Mouse (Mus musculus) T-cell, adult 2 months (primary cell): ENCODE data around the gene Sec24a.
A peak's percentile ranks its signal among the peaks of the same experiment; 100 is the strongest.
"Not testable (repeated sequence)": the region's sequence is repeated elsewhere in the genome, so short reads cannot be mapped to it uniquely, and the experiment has no call there.

ENCODE experiments used
- DNase-seq: peaks from one replicate; pipeline ENCODE4 v3.0.0; 2022; ENCODE audit warnings: low spot score

Gene Sec24a

DNA sequence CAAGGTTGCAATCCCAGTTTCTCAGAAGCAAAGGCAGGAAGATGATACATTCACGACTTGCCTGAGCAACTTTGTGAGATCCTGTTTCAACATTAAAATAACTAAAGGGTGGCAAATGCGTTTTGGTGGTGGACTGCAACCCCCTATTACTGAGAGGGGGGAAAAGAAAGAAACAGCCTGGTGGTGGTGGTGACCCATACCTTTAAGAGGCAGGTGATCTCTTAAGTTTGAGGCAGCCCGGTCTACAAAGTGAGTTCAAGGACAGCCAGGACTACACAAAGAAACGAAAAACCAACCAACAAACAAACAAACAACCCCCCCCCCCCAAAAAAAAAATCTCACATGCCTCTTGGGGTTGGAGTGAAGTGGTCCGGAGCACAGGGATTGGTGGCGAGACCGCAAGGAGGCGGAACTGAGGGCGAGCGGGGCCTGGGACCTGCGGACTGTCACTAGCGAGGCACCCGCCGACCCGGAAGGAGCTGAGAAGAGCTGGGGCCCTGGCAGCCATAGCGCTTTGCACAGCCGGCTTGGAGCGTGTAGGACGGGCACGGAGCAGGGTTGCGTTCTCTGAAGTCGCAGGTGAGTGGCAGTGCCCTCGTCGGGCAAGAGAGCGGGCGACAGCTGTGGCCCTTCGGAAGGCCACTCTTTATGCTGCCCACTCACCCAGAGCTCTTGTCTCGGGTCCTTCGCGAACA lies at the start of gene Sec24a, which contains the start of gene Sar1b:
Gene Sec24a (minus strand): TSS at position 422 of the 695 bp plus-strand sequence.
Gene Sar1b (plus strand): TSS at position 475 of the 695 bp plus-strand sequence.
- DNase-seq, result peak; percentile 84

DNA sequence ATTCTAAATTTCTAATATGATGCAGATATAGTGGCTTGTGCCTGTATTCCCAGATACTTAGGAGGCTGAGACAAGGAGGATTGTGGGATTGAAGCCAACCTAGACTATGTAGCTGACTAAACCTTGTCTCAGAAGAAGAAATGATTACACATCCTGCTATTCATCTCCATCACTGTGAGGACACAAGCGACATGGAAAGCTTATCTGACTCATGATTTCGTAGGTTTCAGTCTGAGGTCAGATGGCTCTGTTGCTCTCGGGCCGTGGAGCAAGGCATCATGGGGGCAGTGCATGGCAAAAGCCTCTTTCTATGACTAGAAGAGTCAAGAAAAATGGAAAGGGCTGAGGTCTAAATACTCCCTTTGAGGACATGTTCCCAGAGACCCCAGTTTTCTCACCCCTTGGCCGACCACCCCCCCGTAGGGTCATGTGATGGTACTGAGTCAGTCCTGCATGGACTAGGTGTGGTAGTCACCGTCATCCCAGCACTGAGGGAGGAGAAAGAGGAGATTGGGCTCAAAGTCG lies 48.6 kb upstream of the Sec24a start:
- no peak for DNase-seq

DNA sequence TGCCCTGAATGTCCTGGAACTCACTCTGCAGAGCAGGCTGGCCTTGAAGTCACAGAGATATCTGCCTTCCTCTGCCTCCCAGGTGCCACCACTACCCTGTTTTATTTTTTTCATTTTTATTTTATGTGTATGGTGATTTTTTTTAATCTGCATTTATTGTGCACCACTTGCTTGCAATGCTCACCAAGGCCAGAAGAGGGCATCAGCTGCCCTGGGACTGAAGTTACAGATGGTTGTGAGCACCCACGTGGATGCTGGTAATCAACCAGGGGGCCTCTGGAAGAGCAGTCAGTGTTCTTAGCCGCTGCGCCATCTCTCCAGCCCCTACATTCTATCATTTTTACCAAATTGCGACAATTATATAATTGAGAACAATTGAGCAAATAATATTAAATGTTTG lies 47.8 kb upstream of the Sec24a start:
- no peak for DNase-seq

DNA sequence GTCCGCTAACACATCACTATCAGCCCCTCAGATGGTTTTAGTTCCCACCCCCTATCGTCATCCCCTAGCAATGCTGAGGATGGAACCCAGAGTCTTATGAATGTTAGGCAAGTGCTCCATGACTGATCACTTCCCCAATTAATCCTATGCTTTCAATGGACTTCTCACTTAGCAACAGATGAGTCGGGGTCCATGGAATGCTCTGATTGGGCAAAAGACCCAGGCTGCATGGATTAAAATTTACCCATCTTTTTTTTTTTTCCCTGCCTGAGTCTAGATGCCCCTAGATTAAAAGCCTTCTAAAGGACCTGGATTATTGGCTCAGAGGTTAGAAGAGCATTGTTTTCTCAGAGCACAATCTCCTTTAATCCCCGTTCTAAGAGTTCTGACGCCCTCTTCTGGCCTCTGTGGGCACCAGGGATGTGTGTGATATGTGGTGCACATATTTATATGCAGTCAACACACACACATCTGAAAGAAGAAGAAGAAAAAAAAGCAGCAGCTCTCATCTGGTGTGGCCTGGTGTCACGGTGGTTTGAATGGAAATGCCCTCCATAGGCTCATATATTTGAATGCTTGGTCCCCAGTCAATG lies 46.3 kb upstream of the Sec24a start:
- DNase-seq, result no peak

DNA sequence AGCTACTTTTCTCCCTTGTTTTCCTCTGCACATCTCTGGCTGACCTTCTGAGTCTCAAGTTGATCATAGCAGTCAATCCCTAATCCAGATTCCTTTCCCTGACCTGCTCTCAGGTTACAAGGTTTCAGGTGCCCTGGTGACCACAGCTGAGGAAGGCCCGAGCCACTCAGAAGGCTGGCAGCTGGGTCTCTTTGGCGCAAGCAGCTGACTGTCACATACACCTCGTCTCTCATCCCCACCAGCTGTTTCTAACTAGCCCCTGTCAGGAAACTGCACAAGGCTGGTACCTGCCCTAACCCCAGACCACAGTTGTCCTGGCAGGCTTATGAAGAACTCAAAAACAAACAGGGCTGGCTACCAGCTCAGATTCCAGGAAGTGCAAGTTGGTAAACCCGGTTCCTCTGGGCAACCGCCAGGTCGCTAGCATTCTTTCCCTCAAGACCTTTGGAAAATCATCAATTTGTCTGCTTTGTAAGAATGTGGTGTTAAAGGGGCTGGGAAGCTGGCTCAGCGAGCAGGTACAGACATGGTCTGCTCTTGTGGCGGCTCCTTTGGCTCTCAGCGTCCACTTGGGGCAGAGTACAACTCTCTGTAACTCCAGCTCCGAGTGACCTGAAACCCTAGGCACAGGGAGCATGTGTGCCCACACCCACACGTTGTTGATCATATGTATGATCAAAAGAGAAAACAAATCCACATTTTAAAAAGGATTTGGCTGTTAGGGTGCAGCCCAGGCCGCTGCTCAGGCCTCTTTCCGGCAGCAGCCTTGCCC lies 43.9 kb upstream of the Sec24a start:
- no peak for DNase-seq

DNA sequence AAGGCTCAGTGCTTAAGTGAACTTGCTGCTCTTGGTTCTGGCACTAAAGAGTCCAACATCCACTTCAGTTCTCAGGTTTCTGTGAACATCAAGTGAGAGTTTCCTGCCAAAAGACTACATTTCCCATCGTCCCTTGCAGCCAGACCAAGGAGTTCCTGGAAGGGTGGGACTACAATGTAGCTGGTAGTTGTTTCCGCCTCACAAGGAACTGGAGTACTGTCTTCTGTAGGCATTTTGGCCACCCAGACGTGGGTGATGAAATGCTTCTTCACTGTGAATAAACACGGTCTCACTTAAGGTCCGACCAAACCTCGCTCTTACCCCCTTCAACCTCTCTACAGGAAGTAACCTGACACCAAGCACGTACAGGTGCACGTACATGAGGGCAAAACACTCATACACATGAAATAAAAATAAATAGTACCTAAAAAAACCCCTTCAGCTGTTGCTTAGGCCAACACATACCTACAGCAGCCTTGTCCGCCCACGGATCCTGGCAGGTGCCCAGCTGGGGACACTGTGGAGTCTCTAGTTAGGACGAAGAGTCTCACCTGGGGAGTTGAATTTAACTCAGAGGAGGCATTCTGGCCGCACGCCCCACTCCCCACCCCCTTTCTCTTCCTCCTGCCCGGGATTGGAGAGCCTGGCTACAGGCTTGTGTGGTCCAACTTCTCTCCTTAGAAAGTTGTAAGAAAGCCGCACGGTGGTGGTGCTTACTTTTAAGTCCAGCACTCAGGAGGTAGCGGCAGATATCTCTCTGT lies 42.0 kb upstream of the Sec24a start:
- DNase-seq, result peak; percentile 89

DNA sequence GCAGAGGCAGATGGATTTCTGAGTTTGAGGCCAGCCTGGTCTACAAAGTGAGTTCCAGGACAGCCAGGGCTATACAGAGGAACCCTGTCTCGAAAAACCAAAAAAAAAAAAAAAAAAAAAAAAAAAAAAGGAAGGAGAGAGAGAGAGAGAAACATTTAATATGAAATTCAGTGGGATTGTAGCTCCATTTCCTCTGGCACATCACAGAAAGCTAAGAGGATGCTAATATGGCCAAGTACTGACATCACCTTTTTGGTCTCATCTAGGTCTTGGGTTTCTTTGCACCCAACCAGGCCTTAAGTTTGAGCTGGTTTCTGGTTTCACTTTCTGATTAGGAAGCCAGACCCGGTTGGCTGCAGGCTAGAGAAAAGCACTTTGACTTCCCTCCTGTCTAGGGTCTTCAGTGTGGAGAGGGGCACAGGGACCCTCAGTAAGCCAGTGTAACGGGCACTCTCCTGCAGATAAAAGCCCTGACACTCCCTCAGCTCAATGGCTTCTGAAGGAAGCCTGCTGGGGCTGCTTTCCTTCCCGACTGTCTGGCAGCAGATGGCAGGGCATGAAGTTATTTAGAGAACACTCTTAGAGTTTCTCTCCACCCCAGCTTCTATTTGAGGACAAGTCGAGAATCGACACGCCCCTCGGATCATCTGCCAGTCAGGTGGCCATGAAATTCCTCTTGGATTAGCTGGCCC lies 37.3 kb upstream of the Sec24a start:
- peak; percentile 38 for DNase-seq

DNA sequence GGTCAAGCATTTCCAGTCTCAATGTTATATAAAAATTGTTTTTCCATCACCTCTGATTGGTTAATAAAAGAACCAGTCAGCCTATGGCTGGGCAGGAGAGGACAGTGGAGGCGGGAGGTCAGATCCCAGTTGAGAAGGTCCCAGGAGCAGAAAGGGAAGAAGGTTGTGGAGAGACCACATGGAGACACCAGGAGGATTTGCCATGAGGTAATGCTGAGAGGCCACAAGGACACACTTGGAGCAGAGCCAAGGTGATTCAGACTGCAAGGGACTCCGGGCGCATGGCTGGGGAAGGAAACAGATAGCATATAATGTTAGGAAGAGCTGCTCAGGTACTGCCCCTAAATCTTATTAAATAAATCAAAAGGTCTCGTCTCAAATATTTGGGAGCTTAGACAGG lies 32.8 kb upstream of the Sec24a start:
- DNase-seq, result no peak

DNA sequence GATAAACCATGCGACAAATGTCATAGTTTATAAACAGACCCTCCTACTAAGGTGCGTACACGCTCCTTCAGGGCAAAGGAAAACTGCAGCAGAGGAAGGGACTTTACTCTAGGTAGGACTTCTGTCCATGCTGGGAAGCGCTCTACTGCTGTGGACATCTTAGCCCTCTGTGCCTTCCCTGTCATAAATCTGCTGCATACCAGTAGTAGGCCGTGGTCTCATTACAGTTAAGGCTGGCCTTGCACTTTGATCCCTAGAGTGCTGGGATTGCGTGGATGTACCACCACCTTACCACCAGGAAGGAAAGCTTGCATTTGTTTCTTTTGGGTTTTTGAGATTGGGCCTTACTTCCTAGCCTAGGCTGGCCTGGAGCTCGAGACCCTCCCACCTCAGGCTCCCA lies 27.2 kb upstream of the Sec24a start:
- DNase-seq, result no peak

DNA sequence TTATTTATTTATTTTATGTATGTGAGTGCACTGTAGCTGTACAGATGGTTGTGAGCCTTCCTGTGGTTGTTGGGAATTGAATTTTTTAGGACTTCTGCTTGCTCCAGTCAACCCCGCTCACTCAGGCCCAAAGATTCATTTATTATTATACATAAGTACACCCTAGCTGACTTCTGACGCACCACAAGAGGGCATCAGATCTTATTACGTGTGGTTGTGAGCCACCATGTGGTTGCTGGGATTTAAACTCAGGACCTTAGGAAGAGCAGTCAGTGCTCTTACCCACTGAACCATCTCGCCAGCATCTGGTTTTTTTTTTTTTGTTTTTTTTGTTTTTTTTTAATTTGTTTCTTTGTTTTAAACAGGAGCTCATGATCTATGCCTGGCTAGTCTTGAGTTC lies 26.3 kb upstream of the Sec24a start:
- DNase-seq, result not testable (repeated sequence)

DNA sequence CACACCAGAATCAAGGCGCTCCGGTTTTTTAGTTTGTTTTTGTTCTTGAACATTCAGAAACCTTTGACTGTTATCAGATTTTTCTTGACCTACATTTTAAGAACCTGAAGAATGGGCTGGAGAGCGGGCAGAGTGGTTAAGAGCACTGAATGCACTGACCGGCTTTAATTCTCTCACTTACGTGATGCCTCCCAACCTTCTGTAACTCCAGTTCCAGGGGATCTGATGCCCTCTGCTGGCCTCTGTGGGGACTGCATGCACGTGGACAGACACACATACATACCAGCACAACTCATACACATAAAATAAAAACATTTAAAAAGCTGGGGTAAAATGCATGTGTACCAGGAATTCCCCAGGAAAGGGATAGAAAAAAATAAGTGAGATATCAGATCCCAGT lies 22.5 kb upstream of the Sec24a start:
- DNase-seq, result peak; percentile 40

DNA sequence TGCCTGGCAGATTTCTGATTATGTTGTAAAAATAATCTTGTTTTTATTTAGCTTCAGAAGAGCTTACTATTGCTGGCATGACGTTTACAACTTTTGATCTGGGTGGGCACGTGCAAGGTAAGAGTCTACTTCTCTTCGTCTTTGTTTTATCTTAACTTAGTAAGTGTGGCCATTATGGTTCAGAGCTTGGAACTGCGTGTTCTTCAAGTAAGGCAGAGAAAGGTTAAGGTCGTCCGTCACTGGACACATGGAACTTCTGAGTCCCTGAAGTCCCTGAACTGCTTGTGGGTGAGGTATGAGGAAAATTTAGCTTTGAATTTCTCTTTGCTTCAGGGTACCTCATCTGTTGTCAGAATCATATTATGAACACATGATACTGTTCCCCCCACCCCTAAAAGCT lies 19.3 kb upstream of the Sec24a start:
- DNase-seq, result no peak

DNA sequence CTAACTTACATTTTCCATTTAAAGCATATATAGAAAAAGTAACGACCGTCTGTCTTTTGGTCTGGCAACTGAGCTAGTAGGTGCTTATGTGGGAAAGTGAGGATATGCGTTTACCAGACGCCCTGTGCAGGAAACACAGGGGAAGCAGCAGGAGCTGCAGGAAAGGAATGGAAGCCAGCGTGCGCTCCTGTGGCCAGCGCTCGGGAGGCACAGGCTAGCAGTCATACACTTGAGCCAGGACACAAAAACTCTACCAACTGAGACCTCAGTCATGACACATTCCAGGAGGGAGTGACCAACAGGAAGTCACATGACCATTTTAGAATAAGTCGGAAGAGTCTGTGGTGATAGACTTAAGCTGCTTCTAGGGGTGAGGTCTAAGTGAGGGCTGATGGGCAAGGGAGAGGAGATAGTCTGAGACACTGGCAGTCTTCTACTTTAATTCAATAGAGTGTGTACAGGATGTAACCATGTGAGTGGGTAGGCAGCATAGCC lies 17.4 kb upstream of the Sec24a start:
- no peak for DNase-seq

DNA sequence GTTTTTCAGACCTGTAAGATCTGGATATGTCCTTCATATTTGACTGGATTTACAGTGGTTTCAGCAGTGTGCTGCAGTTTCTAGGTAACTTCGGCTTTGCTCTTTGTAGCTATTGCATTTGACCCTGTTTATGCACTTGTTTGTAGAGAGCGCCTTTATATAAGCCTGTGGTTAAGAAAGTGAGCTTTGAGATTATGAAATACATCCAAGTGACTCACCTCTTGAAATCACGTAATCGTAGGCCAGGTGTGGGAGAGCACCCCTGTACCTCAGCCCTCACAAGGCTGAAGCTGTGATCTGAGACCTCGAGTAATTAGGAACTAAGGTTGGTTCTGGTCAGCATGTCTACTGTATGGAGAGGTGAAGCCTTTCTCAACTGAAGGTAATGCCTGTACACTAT lies 14.0 kb upstream of the Sec24a start:
- DNase-seq, result no peak

DNA sequence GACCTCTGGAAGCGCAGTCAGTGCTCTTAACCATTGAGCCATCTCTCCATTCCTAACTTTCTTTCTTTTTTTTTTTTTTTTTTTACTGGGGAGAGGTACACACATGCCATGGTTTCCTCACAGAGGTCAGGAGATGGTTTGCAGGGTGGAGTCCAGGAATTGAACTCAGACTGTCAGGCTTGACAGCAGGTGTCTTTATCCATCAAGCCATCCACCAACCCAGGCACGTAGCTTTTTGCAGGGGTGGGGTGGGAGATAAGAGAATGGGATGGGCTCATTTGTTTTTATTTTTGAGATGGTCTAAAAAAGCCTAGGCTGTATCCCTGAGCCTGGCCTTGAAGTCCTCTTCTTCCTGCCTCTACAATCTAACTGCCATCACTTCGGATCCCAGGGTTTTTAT lies 12.1 kb upstream of the Sec24a start:
- no peak for DNase-seq

DNA sequence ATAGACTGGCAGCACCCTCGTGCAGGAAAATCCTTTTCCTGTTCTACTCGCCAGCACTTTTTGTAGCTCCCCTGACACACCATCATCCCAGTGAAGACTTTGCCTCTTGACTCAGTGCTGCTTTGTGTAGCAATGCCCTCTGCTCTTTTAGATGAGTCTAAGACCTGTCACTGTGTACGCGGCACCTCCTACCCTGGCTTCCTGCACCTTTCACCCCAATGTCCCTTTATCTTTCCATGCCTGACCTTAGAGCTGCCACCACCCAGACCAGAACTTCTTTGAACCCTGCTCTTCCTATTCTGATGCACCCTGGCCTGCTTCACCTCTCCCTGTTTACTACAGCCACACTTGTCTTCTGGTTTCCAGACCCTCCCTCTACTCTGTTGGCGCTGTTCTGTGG lies 4.9 kb upstream of the Sec24a start:
- no peak for DNase-seq

DNA sequence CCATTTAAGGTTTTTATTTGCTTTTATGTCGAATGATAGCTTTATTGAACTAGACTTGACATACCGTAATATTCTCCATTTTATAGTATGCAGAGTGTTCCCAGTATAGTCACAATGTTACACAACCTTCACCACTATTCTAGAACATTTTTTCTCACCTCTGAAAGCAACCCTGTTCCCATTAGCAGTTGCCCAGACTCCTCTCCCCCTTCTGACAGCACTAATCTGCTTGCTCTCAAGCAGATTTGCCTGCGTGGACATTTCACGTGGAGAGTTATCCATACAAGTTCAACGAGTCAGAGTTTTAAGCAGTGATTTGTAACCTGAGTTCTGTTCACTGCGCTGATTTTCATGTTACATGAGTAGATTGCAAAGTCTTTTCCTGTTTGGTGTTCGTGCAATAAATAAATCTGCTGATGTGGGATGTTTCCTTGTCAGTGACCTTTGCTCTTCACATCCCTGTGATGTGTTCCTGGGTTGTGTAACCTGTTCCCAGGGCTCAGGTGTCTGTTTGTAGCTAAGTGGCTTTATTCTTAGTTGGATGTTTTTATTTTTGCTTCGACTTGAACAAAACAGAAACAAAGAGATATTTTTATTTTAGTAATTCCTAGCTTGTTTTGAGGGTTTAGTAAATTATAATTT lies 4.3 kb upstream of the Sec24a start:
- no peak for DNase-seq

DNA sequence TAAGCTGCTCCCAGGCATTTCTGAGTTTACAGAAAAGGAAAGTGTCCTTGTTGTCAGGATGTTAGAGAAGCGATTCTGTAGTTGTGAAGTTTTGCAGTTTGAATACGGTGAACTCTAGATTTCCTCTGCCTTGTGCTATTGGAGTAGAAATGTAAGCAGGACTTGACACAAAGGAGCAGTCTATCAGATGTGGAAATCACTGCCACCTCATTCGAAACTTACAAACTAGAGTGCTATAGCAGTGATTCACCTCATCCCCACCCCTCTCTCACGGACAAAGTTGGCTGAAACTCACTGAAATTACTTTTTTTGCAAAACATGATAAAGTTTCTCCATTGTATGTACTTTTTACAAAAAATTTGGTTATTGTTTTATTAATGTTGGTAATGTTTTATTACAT lies 1.4 kb upstream of the Sec24a start:
- no peak for DNase-seq

DNA sequence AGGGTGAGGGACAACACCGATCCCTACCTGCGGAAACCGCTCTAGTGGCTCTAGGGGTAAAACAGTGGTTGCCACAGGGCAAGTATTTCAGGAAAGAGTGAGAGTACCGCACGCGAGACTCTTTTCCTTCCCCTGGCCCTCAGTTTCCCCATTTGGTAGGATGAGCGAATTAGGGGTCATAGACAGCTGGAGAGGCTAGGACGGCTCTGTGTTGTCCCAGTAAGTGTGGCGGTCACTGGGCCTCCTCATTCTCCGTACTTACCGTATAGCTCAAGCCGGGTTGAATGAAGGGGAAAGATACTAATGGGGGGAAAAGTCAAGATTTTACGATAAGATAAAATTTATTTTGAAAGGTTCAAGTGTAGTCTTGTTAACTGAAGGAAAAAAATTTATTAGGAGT lies 521 bp upstream of the Sec24a start:
- DNase-seq, result no peak

DNA sequence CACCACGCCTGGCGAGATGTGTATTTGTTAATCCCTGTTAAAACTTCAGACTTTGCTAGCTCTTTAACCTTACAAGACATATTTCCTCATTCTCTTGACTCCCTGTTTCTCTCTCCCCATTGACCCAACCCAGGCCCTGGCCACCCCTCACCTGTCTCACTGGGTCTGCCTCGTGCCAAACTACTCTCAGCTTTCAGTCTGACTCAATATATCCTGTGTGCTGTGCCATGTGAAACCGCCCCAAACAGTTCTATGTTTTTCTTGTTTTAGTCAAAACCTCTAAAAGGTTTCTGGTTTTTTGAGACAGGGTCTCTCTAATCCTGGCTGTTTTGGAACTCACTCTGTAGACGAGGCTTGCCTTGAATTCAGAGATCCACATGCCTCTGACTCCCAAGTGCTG lies 2.2 kb downstream of the Sec24a start:
- DNase-seq, result no peak
